Mouse (Mus musculus): Measurements from ENCODE around the gene Pkd1l3. TPM values are rescaled to one million over a fixed set of nuclear protein-coding genes. Genes with fewer than 3 reads are reported as not detected.

Gene Pkd1l3
- polyA plus RNA-seq, 1 experiment from 2014 or later, result 0.28 TPM

- H3K4me2 ChIP-seq (ENCODE audit: low read depth, low read length), result no peak overlapping the region
- no peaks in the 10 kb centered on the region for H3K36me3 ChIP-seq (replicated peaks; ENCODE audit: insufficient read depth, low read length)
- WGBS (ENCODE audit: insufficient replicate concordance), result 80% methylated on average over 5 of the region's 5 CpGs
- no peak overlapping the region for H3K9ac ChIP-seq (replicated peaks)
- DNase-seq (no peak), ATAC-seq (no peak)
- H3K4me1 ChIP-seq (ENCODE audit: insufficient read depth), result no peaks in the 10 kb centered on the region
- H3K9me3 ChIP-seq (ENCODE audit: low read length), result no peaks in the 10 kb centered on the region
- no peaks in the 10 kb centered on the region for H3K27me3 ChIP-seq (ENCODE audit: insufficient read depth, low read length)
- no peak overlapping the region for H3K27ac ChIP-seq (ENCODE audit: low read depth)
- TF ChIP-seq EP300 (IDR thresholded peaks at IDR 0.05; ENCODE audit: low read depth) (no peak), CTCF (IDR thresholded peaks at IDR 0.05; ENCODE audit: low read depth) (no peak)
- no peak overlapping the region for H3K4me3 ChIP-seq (ENCODE audit: low read depth, low read length)
These were observed 24.5 kb downstream of the Pkd1l3 start for GRCm38 (mm10) chr8:109638851-109639250.

GRCm38 (mm10) chr8:109640410-109640809 lies 26.1 kb downstream of the Pkd1l3 start:
- Histone ChIP-seq H3K27ac (ENCODE audit: low read depth) (no peak overlapping the region), H3K9ac (replicated peaks) (no peak overlapping the region), H3K9me3 (ENCODE audit: low read length) (no peaks in the 10 kb centered on the region), H3K4me3 (ENCODE audit: low read depth, low read length) (no peak overlapping the region), H3K36me3 (replicated peaks; ENCODE audit: insufficient read depth, low read length) (no peaks in the 10 kb centered on the region), H3K4me1 (ENCODE audit: insufficient read depth) (no peaks in the 10 kb centered on the region), H3K4me2 (ENCODE audit: low read depth, low read length) (no peak overlapping the region), H3K27me3 (ENCODE audit: insufficient read depth, low read length) (no peaks in the 10 kb centered on the region)
- WGBS (ENCODE audit: insufficient replicate concordance), result 51% methylated on average over 7 of the region's 7 CpGs
- ATAC-seq (no peak), DNase-seq (no peak)
- no peak for TF ChIP-seq EP300 (IDR thresholded peaks at IDR 0.05; ENCODE audit: low read depth)
- no peak for TF ChIP-seq CTCF (IDR thresholded peaks at IDR 0.05; ENCODE audit: low read depth)

GRCm38 (mm10) chr8:109641236-109641635 lies 26.9 kb downstream of the Pkd1l3 start:
- TF ChIP-seq CTCF (IDR thresholded peaks at IDR 0.05; ENCODE audit: low read depth) (no peak), EP300 (IDR thresholded peaks at IDR 0.05; ENCODE audit: low read depth) (no peak)
- Histone ChIP-seq H3K4me1 (ENCODE audit: insufficient read depth) (no peaks in the 10 kb centered on the region), H3K36me3 (replicated peaks; ENCODE audit: insufficient read depth, low read length) (no peaks in the 10 kb centered on the region), H3K27ac (ENCODE audit: low read depth) (no peak overlapping the region), H3K4me3 (ENCODE audit: low read depth, low read length) (no peak overlapping the region), H3K4me2 (ENCODE audit: low read depth, low read length) (no peak overlapping the region), H3K27me3 (ENCODE audit: insufficient read depth, low read length) (no peaks in the 10 kb centered on the region), H3K9ac (replicated peaks) (no peak overlapping the region), H3K9me3 (ENCODE audit: low read length) (no peaks in the 10 kb centered on the region)
- DNase-seq (no peak), ATAC-seq (no peak)
- 75% methylated on average over 5 of the region's 5 CpGs for WGBS (ENCODE audit: insufficient replicate concordance)

- H3K9me3 ChIP-seq (ENCODE audit: low read length), result no peaks in the 10 kb centered on the region
- TF ChIP-seq EP300 (IDR thresholded peaks at IDR 0.05; ENCODE audit: low read depth) (no peak), CTCF (IDR thresholded peaks at IDR 0.05; ENCODE audit: low read depth) (no peak)
- WGBS (ENCODE audit: insufficient replicate concordance), result 79% methylated on average over 11 of the region's 11 CpGs
- ATAC-seq (no peak), DNase-seq (no peak)
- H3K4me2 ChIP-seq (ENCODE audit: low read depth, low read length), result no peak overlapping the region
- no peaks in the 10 kb centered on the region for H3K4me1 ChIP-seq (ENCODE audit: insufficient read depth)
- no peak overlapping the region for H3K4me3 ChIP-seq (ENCODE audit: low read depth, low read length)
- no peaks in the 10 kb centered on the region for H3K27me3 ChIP-seq (ENCODE audit: insufficient read depth, low read length)
- H3K9ac ChIP-seq (replicated peaks), result no peak overlapping the region
- H3K27ac ChIP-seq (ENCODE audit: low read depth), result no peak overlapping the region
- no peaks in the 10 kb centered on the region for H3K36me3 ChIP-seq (replicated peaks; ENCODE audit: insufficient read depth, low read length)
These were observed 33.0 kb downstream of the Pkd1l3 start for GRCm38 (mm10) chr8:109647331-109647730.

- H3K4me3 ChIP-seq (ENCODE audit: low read depth, low read length), result no peak overlapping the region
- no peak overlapping the region for H3K27ac ChIP-seq (ENCODE audit: low read depth)
These were observed 34.2 kb downstream of the Pkd1l3 start for GRCm38 (mm10) chr8:109648469-109648868.

GRCm38 (mm10) chr8:109650801-109651200 lies 36.5 kb downstream of the Pkd1l3 start:
- WGBS (ENCODE audit: insufficient replicate concordance), result 73% methylated on average over 10 of the region's 10 CpGs
- no peak for TF ChIP-seq CTCF (IDR thresholded peaks at IDR 0.05; ENCODE audit: low read depth)
- TF ChIP-seq EP300 (IDR thresholded peaks at IDR 0.05; ENCODE audit: low read depth), result no peak
- H3K4me1 ChIP-seq (ENCODE audit: insufficient read depth), result no peaks in the 10 kb centered on the region
- H3K4me3 ChIP-seq (ENCODE audit: low read depth, low read length), result no peak overlapping the region
- no peaks in the 10 kb centered on the region for H3K36me3 ChIP-seq (replicated peaks; ENCODE audit: insufficient read depth, low read length)
- H3K9ac ChIP-seq (replicated peaks), result no peak overlapping the region
- H3K27me3 ChIP-seq (ENCODE audit: insufficient read depth, low read length), result no peaks in the 10 kb centered on the region
- no peak for DNase-seq
- no peak overlapping the region for H3K27ac ChIP-seq (ENCODE audit: low read depth)
- H3K4me2 ChIP-seq (ENCODE audit: low read depth, low read length), result no peak overlapping the region
- no peak for ATAC-seq
- H3K9me3 ChIP-seq (ENCODE audit: low read length), result no peaks in the 10 kb centered on the region

More at GRCm38 (mm10) chr8:109648469-109648868, 34.2 kb downstream of the Pkd1l3 start:
- Histone ChIP-seq H3K4me2 (ENCODE audit: low read depth, low read length) (no peak overlapping the region), H3K9ac (replicated peaks) (no peak overlapping the region), H3K27me3 (ENCODE audit: insufficient read depth, low read length) (no peaks in the 10 kb centered on the region), H3K36me3 (replicated peaks; ENCODE audit: insufficient read depth, low read length) (no peaks in the 10 kb centered on the region), H3K9me3 (ENCODE audit: low read length) (no peaks in the 10 kb centered on the region), H3K4me1 (ENCODE audit: insufficient read depth) (no peaks in the 10 kb centered on the region)
- ATAC-seq (no peak), DNase-seq (no peak)
- WGBS (ENCODE audit: insufficient replicate concordance), result 71% methylated on average over 7 of the region's 7 CpGs
- TF ChIP-seq CTCF (IDR thresholded peaks at IDR 0.05; ENCODE audit: low read depth) (no peak), EP300 (IDR thresholded peaks at IDR 0.05; ENCODE audit: low read depth) (no peak)

GRCm38 (mm10) chr8:109656860-109657259 lies 42.5 kb downstream of the Pkd1l3 start:
- H3K27me3 ChIP-seq (ENCODE audit: insufficient read depth, low read length), result no peaks in the 10 kb centered on the region
- ATAC-seq (no peak), DNase-seq (no peak)
- H3K4me3 ChIP-seq (ENCODE audit: low read depth, low read length), result no peak overlapping the region
- 72% methylated on average over 3 of the region's 3 CpGs for WGBS (ENCODE audit: insufficient replicate concordance)
- no peaks in the 10 kb centered on the region for H3K4me1 ChIP-seq (ENCODE audit: insufficient read depth)
- no peaks in the 10 kb centered on the region for H3K36me3 ChIP-seq (replicated peaks; ENCODE audit: insufficient read depth, low read length)
- TF ChIP-seq EP300 (IDR thresholded peaks at IDR 0.05; ENCODE audit: low read depth) (no peak), CTCF (IDR thresholded peaks at IDR 0.05; ENCODE audit: low read depth) (no peak)
- no peaks in the 10 kb centered on the region for H3K9me3 ChIP-seq (ENCODE audit: low read length)
- H3K9ac ChIP-seq (replicated peaks), result no peak overlapping the region
- no peak overlapping the region for H3K4me2 ChIP-seq (ENCODE audit: low read depth, low read length)
- no peak overlapping the region for H3K27ac ChIP-seq (ENCODE audit: low read depth)
